Comparison of ENCODE assay signal across 7 mouse cellular contexts in the genomic region with DNA sequence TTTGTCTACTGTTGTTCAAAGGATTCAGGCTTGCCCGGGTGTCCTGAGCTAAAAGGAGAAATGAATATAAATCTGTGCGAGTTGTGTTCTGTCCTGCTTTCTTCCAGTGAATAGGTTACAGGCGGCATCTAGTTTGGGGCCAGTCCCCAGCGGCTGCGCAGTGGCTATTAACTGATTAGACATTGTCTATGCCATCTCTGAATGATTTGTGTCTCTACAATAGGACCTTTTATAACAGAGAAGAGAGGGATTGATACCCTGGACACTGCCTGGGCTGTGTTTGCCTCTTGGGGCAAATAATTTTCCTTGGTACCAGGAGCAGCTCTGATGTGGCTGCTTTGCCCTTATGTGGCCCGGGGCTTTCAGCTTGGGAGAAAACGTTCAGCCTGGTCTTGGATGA.
DNase-seq lines count a peak whose midpoint lies in the region; ATAC-seq and TF ChIP-seq lines count a peak whose summit lies in the region.

No protein-coding gene starts in this region.

- H3K9me3 ChIP-seq in hindbrain, embryonic 12.5 days (replicated peaks) = no peaks in the 10 kb centered on the region
- no peaks in the 10 kb centered on the region for H3K9me3 ChIP-seq in hindbrain, embryonic 11.5 days (ENCODE audit: control insufficient read depth, low read length)

- H3K9ac ChIP-seq in hindbrain, embryonic 12.5 days = no peak overlapping the region
- H3K9ac ChIP-seq in hindbrain, embryonic 11.5 days (ENCODE audit: low read depth, low read length) = no peak overlapping the region

- DNase-seq in hindbrain, embryonic 11.5 days (ENCODE audit: low spot score) = no peak
- DNase-seq in 3134 (ENCODE audit: extremely low read depth, insufficient read length, low spot score) (peak; percentile 28), Patski (ENCODE audit: low read depth, low spot score) (no peak)
- DNase-seq in layer of hippocampus, adult 8-10 months (ENCODE audit: low spot score in 2 of 2) = peak; percentile 40 to 61
- no peak for DNase-seq in spleen, postnatal 36 days (ENCODE audit: low spot score in 2 of 2)
- no peak for DNase-seq in urinary bladder, postnatal 14 days (ENCODE audit: low spot score)

- H3K4me2 ChIP-seq in hindbrain, embryonic 12.5 days (replicated peaks) = no peak overlapping the region
- H3K4me2 ChIP-seq in hindbrain, embryonic 11.5 days (replicated peaks; ENCODE audit: low read depth, low read length) = no peak overlapping the region

- no peak for TF ChIP-seq CTCF in Patski (IDR thresholded peaks at IDR 0.05)

- H3K4me1 ChIP-seq in hindbrain, embryonic 12.5 days = peaks cover 11% of the 10 kb centered on the region; the same call in 1 of the 2 replicates
- no peaks in the 10 kb centered on the region for H3K4me1 ChIP-seq in hindbrain, embryonic 11.5 days (replicated peaks; ENCODE audit: control insufficient read depth, insufficient read depth, low read length)

- POLR2A ChIA-PET in Patski (lab: Charles Lee) = interaction anchor here (1.3 kb wide), 1 partner anchor 30 kb away, joined by 3 read pairs; no protein-coding TSS in a partner anchor

- in situ Hi-C loops in Patski (cut with MboI; ENCODE audit: low pct_unique_long_range_greater_than_20kb) = loop anchor here (5.0 kb wide), 2 partner anchors 78 to 303 kb away; no protein-coding TSS in a partner anchor

- H3K27ac ChIP-seq in hindbrain, embryonic 12.5 days = peak overlapping the region; percentile 64
- H3K27ac ChIP-seq in hindbrain, embryonic 11.5 days (ENCODE audit: low read depth, low read length) = no peak overlapping the region

- no peak overlapping the region for H3K4me3 ChIP-seq in hindbrain, embryonic 12.5 days
- no peak overlapping the region for H3K4me3 ChIP-seq in hindbrain, embryonic 11.5 days (ENCODE audit: low read depth, low read length)

- 75% methylated on average over 7 of the region's 7 CpGs for whole genome bisulfite sequencing in hindbrain, embryonic 12.5 days
- WGBS in hindbrain, embryonic 11.5 days = 80% methylated on average over 7 of the region's 7 CpGs

- no peak for ATAC-seq in hindbrain, embryonic 12.5 days (ENCODE audit: low FRiP score)
- ATAC-seq in hindbrain, embryonic 11.5 days (ENCODE audit: low FRiP score) = no peak
- peak; percentile 0 for ATAC-seq in Patski

- no peaks in the 10 kb centered on the region for H3K36me3 ChIP-seq in hindbrain, embryonic 12.5 days
- no peaks in the 10 kb centered on the region for H3K36me3 ChIP-seq in hindbrain, embryonic 11.5 days (ENCODE audit: control insufficient read depth, insufficient read depth, low read length)

- no peaks in the 10 kb centered on the region for H3K27me3 ChIP-seq in hindbrain, embryonic 12.5 days
- no peaks in the 10 kb centered on the region for H3K27me3 ChIP-seq in hindbrain, embryonic 11.5 days (ENCODE audit: control insufficient read depth, insufficient read depth, low read length)
- H3K27me3 ChIP-seq in Patski = no peaks in the 10 kb centered on the region

- CTCF ChIA-PET in Patski (lab: Charles Lee) = interaction anchor here (0.9 to 1.6 kb wide), 4 partner anchors 10 to 80 kb away, joined by 3 to 4 read pairs (median 3); no protein-coding TSS in a partner anchor

Comparison
In these comparisons a context has a peak if more than half of its experiments do, and no peak if none do; other contexts are left out.
1. DNase-seq: peak in 3134 (single experiment) and layer of hippocampus, adult 8-10 months (2 of 2); none in hindbrain, embryonic 11.5 days (single experiment), Patski (single experiment), spleen, postnatal 36 days (0 of 2) and urinary bladder, postnatal 14 days (single experiment).